Mouse (Mus musculus): ENCODE measurements around the gene Hnrnpr. TPM values are rescaled to one million over a fixed set of nuclear protein-coding genes. Genes with fewer than 3 reads are reported as not detected.

The Hnrnpr gene
- 10 to 100 TPM; 84.7 to 86.8 TPM for total RNA-seq (2021)
- long read RNA-seq, experiment 1, full-length matches to known transcripts: 94 of 103 reads
- long read RNA-seq, experiment 1, partial matches to known transcripts: 2 of 103 reads
- long read RNA-seq, experiment 1, other reads (novel, unspliced or antisense): 7 of 103 reads
- long read RNA-seq, experiment 2, full-length matches to known transcripts: 105 of 114 reads
- long read RNA-seq, experiment 2, partial matches to known transcripts: 3 of 114 reads
- long read RNA-seq, experiment 2, other reads (novel, unspliced or antisense): 6 of 114 reads

- peak; percentile 99 to 100 for DNase-seq (ENCODE audit: low spot score in 2 of 2)
These were observed at the start of gene Hnrnpr for GRCm38 (mm10) chr4:136310229-136311041. Hnrnpr (plus strand) TSS chr4:136310942.

- no peak for DNase-seq (ENCODE audit: low spot score in 2 of 2)
These were observed 48.8 kb upstream of the Hnrnpr start for GRCm38 (mm10) chr4:136261912-136262311.

GRCm38 (mm10) chr4:136263555-136263954, 47.2 kb upstream of the Hnrnpr start:
- no peak for DNase-seq (ENCODE audit: low spot score in 2 of 2)

GRCm38 (mm10) chr4:136266716-136267343, 43.9 kb upstream of the Hnrnpr start:
- DNase-seq (ENCODE audit: low spot score in 2 of 2): no peak

- DNase-seq (ENCODE audit: low spot score in 2 of 2): no peak
These were observed 41.8 kb upstream of the Hnrnpr start for GRCm38 (mm10) chr4:136268912-136269311.

- no peak for DNase-seq (ENCODE audit: low spot score in 2 of 2)
These were observed 40.1 kb upstream of the Hnrnpr start for GRCm38 (mm10) chr4:136270648-136271047.

- DNase-seq (ENCODE audit: low spot score in 2 of 2): no peak
These were observed 29.6 kb upstream of the Hnrnpr start for GRCm38 (mm10) chr4:136281097-136281496.

GRCm38 (mm10) chr4:136281611-136282010, 29.1 kb upstream of the Hnrnpr start:
- peak; percentile 59 to 78 for DNase-seq (ENCODE audit: low spot score in 2 of 2)

GRCm38 (mm10) chr4:136282621-136283480, 27.9 kb upstream of the Hnrnpr start:
- DNase-seq (ENCODE audit: low spot score in 2 of 2): no peak

GRCm38 (mm10) chr4:136283783-136284182, 27.0 kb upstream of the Hnrnpr start:
- DNase-seq (ENCODE audit: low spot score in 2 of 2): no peak

GRCm38 (mm10) chr4:136284455-136284854, 26.3 kb upstream of the Hnrnpr start, which contains the start of gene Zfp46:
Zfp46 (plus strand) TSS chr4:136284683.
- DNase-seq (ENCODE audit: low spot score in 2 of 2): peak; percentile 84 to 85

GRCm38 (mm10) chr4:136284891-136285290, 25.9 kb upstream of the Hnrnpr start:
- no peak for DNase-seq (ENCODE audit: low spot score in 2 of 2)

GRCm38 (mm10) chr4:136285348-136285810, 25.4 kb upstream of the Hnrnpr start:
- DNase-seq (ENCODE audit: low spot score in 2 of 2): peak; percentile 91 to 94

- DNase-seq (ENCODE audit: low spot score in 2 of 2): peak; percentile 94 to 96
These were observed 24.9 kb upstream of the Hnrnpr start for GRCm38 (mm10) chr4:136285811-136286371.

- DNase-seq (ENCODE audit: low spot score in 2 of 2): no peak
These were observed 20.6 kb upstream of the Hnrnpr start for GRCm38 (mm10) chr4:136289918-136290780.

- DNase-seq (ENCODE audit: low spot score in 2 of 2): no peak
These were observed 19.8 kb upstream of the Hnrnpr start for GRCm38 (mm10) chr4:136290781-136291595.

- DNase-seq (ENCODE audit: low spot score in 2 of 2): no peak
These were observed 19.1 kb upstream of the Hnrnpr start for GRCm38 (mm10) chr4:136291692-136292091.

- no peak for DNase-seq (ENCODE audit: low spot score in 2 of 2)
These were observed 14.8 kb upstream of the Hnrnpr start for GRCm38 (mm10) chr4:136295941-136296340.

- no peak for DNase-seq (ENCODE audit: low spot score in 2 of 2)
These were observed 8.3 kb upstream of the Hnrnpr start for GRCm38 (mm10) chr4:136302462-136302861.

Measured in left cerebral cortex, adult 18-20 months (tissue).